Mouse (Mus musculus): ENCODE data around the gene Vstm4.

Vstm4 gene

DNA sequence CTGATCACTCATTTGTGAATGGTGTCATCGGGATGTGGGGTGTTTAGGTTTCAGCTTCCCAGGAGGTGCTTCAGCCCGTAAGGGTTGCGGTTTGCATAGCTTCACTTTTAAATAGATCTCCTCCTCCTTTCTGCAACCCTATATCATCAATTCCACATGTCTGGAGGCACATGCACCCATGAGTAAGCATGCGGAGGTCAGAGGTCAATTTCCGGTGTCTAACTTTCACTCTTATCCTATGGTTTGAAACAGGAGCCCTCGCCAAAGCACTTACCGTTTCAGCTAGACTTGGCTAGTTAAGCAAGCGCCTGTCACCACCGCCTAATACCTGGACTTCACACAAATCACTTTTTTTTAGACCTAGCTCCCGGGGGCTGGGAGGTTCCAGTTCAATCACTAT, 108.2 kb downstream of the Vstm4 start:
- TF ChIP-seq CTCF (conservative IDR thresholded peaks at IDR 0.05; ENCODE audit: low read length) (no peak), NANOG (IDR thresholded peaks at IDR 0.05; ENCODE audit: borderline replicate concordance, low read length) (no peak)
- Histone ChIP-seq H3K9me3 (ENCODE audit: low read length) (no peaks in the 10 kb centered on the region), H3K27me3 (ENCODE audit: insufficient read depth, low read length) (no peaks in the 10 kb centered on the region), H3K36me3 (ENCODE audit: insufficient read depth, low read length) (no peaks in the 10 kb centered on the region), H3K4me3 (replicated peaks; ENCODE audit: low read length) (no peak overlapping the region), H3K4me1 (replicated peaks; ENCODE audit: low read depth, low read length) (no peaks in the 10 kb centered on the region)

DNA sequence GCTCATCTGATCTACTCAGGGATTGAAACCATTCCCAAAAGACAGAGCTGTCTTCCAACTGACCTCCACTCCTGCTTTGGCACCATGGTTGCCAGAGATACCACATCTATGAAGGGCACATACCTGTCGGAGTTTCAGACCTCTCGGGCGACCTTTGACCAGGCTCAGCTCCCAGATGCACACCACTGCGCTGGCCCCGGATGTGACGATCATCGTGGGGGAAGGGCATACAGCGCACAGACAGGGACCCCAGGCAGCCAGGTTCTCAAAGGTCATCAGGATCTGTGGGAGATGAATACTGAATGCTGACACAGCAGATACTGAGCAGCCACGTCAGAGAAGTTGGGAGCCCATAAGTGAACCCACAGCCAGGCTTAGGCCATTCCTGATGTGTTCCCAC, 114.1 kb downstream of the Vstm4 start:
- Histone ChIP-seq H3K27me3 (ENCODE audit: insufficient read depth, low read length) (peaks cover 1% of the 10 kb centered on the region; the same call in 1 of the 2 replicates), H3K4me3 (replicated peaks; ENCODE audit: low read length) (no peak overlapping the region), H3K36me3 (ENCODE audit: insufficient read depth, low read length) (no peaks in the 10 kb centered on the region), H3K4me1 (replicated peaks; ENCODE audit: low read depth, low read length) (no peaks in the 10 kb centered on the region), H3K9me3 (ENCODE audit: low read length) (no peaks in the 10 kb centered on the region)
- TF ChIP-seq POU5F1 (IDR thresholded peaks at IDR 0.05; ENCODE audit: borderline replicate concordance, low read length) (no peak), CTCF (conservative IDR thresholded peaks at IDR 0.05; ENCODE audit: low read length) (no peak), NANOG (IDR thresholded peaks at IDR 0.05; ENCODE audit: borderline replicate concordance, low read length) (no peak)

DNA sequence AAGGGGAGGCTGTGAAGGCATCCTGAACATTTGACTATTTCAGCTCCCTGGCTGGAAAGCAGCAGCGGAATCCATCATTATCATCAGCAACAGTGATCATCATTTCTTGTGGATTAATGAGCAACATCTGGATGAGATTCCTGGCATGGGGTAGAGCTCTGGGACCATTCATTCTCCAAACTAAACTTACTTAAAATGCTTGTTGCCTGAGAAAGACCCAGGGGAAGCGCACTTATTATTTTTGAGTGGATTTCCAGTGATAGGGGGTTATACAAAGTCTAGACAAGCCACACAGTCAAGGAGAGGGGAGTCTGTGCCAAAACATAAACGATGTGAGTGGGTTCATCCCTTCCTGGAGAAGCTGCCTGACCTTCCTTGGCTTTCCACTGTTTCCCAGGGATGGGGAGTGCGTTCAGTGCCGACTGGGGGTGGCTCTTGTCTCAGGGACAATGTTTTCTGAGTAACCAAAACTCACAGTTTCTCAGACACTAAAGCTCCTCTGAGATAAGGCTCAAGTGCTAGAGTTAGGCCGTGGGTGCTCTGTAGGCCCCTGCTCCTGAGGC, 127.7 kb downstream of the Vstm4 start:
- no peaks in the 10 kb centered on the region for H3K4me1 ChIP-seq (replicated peaks; ENCODE audit: low read depth, low read length)
- H3K36me3 ChIP-seq (ENCODE audit: insufficient read depth, low read length), result no peaks in the 10 kb centered on the region
- H3K9me3 ChIP-seq (ENCODE audit: low read length), result no peaks in the 10 kb centered on the region
- H3K27me3 ChIP-seq (ENCODE audit: insufficient read depth, low read length), result no peaks in the 10 kb centered on the region
- H3K4me3 ChIP-seq (replicated peaks; ENCODE audit: low read length), result no peak overlapping the region
- TF ChIP-seq POU5F1 (IDR thresholded peaks at IDR 0.05; ENCODE audit: borderline replicate concordance, low read length) (no peak), CTCF (conservative IDR thresholded peaks at IDR 0.05; ENCODE audit: low read length) (no peak), NANOG (IDR thresholded peaks at IDR 0.05; ENCODE audit: borderline replicate concordance, low read length) (no peak)

DNA sequence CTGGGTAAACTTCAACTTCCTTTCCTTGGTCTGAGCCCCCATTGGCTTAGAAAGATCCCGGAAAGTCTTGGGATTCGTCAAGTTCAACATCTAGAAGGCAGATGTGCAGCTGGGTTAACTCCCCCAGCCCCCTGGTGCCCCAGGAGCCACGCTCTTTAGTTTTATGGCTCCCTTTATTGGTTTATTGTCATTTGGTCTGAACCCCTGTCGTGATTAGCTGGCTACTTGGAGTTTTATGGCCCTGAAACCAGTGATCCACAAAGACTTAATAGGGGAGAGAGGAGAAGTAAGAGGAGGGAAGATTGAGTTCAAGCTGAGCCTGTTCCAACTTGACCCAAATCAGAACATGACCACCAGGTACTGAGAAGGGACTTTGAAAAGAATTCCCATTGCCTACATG, 130.1 kb downstream of the Vstm4 start:
- H3K9me3 ChIP-seq (ENCODE audit: low read length), result no peaks in the 10 kb centered on the region
- H3K4me3 ChIP-seq (replicated peaks; ENCODE audit: low read length), result no peak overlapping the region
- no peaks in the 10 kb centered on the region for H3K27me3 ChIP-seq (ENCODE audit: insufficient read depth, low read length)
- TF ChIP-seq CTCF (conservative IDR thresholded peaks at IDR 0.05; ENCODE audit: low read length) (no peak), POU5F1 (IDR thresholded peaks at IDR 0.05; ENCODE audit: borderline replicate concordance, low read length) (no peak), NANOG (IDR thresholded peaks at IDR 0.05; ENCODE audit: borderline replicate concordance, low read length) (no peak)
- no peaks in the 10 kb centered on the region for H3K36me3 ChIP-seq (ENCODE audit: insufficient read depth, low read length)
- H3K4me1 ChIP-seq (replicated peaks; ENCODE audit: low read depth, low read length), result no peaks in the 10 kb centered on the region
